Mouse (Mus musculus): ENCODE results near the gene Camkk2. TPM values are rescaled to one million over a fixed set of nuclear protein-coding genes. Genes with fewer than 3 reads are reported as not detected.

Gene Camkk2
- polyA plus RNA-seq, 1 experiment from 2014 or later: 38.9 TPM

- no peak for ATAC-seq (replicated peaks; ENCODE audit: low FRiP score, low read depth)
- TF ChIP-seq CTCF (IDR thresholded peaks at IDR 0.05; ENCODE audit: low read depth): no peak
- peaks cover 41% of the 10 kb centered on the region for H3K36me3 ChIP-seq (ENCODE audit: insufficient read depth, low read length)
- no peak overlapping the region for H3K9ac ChIP-seq (ENCODE audit: low read depth, low read length)
- H3K27me3 ChIP-seq (ENCODE audit: insufficient read depth, low read length): no peaks in the 10 kb centered on the region
- H3K27ac ChIP-seq: no peak overlapping the region
- DNase-seq (ENCODE audit: low spot score): no peak
- no peak overlapping the region for H3K4me2 ChIP-seq (ENCODE audit: low read length)
- no peaks in the 10 kb centered on the region for H3K9me3 ChIP-seq (replicated peaks; ENCODE audit: low read length)
- H3K4me1 ChIP-seq (replicated peaks; ENCODE audit: insufficient read depth, low read length): no peaks in the 10 kb centered on the region
- no peak overlapping the region for H3K4me3 ChIP-seq (replicated peaks; ENCODE audit: low read depth, low read length)
- WGBS: 69% methylated on average over 12 of the region's 12 CpGs
Observed at GRCm38 (mm10) chr5:122786035-122786819, 7.0 kb upstream of the Camkk2 start.

GRCm38 (mm10) chr5:122783726-122784406, 4.7 kb upstream of the Camkk2 start:
- Histone ChIP-seq H3K4me1 (replicated peaks; ENCODE audit: insufficient read depth, low read length) (no peaks in the 10 kb centered on the region), H3K4me3 (replicated peaks; ENCODE audit: low read depth, low read length) (no peak overlapping the region), H3K27ac (no peak overlapping the region), H3K36me3 (ENCODE audit: insufficient read depth, low read length) (peaks cover 23% of the 10 kb centered on the region), H3K9ac (ENCODE audit: low read depth, low read length) (no peak overlapping the region), H3K4me2 (ENCODE audit: low read length) (peak overlapping the region; percentile 6; the same call in 1 of the 2 replicates), H3K9me3 (replicated peaks; ENCODE audit: low read length) (no peaks in the 10 kb centered on the region), H3K27me3 (ENCODE audit: insufficient read depth, low read length) (no peaks in the 10 kb centered on the region)
- DNase-seq (ENCODE audit: low spot score) (peak; percentile 61), ATAC-seq (replicated peaks; ENCODE audit: low FRiP score, low read depth) (no peak)
- TF ChIP-seq CTCF (IDR thresholded peaks at IDR 0.05; ENCODE audit: low read depth): no peak
- WGBS: 32% methylated on average over 14 of the region's 14 CpGs

GRCm38 (mm10) chr5:122782066-122782465, 2.9 kb upstream of the Camkk2 start:
- no peak overlapping the region for H3K4me3 ChIP-seq (replicated peaks; ENCODE audit: low read depth, low read length)
- H3K4me2 ChIP-seq (ENCODE audit: low read length): no peak overlapping the region
- 75% methylated on average over 1 of the region's 1 CpGs for WGBS
- TF ChIP-seq CTCF (IDR thresholded peaks at IDR 0.05; ENCODE audit: low read depth): no peak
- 0 out of 2 replicates have a peak, but pooled peaks cover 4% of the 10 kb centered on the region for H3K4me1 ChIP-seq (replicated peaks; ENCODE audit: insufficient read depth, low read length)
- H3K9ac ChIP-seq (ENCODE audit: low read depth, low read length): no peak overlapping the region
- H3K27me3 ChIP-seq (ENCODE audit: insufficient read depth, low read length): no peaks in the 10 kb centered on the region
- no peak overlapping the region for H3K27ac ChIP-seq
- DNase-seq (ENCODE audit: low spot score) (no peak), ATAC-seq (replicated peaks; ENCODE audit: low FRiP score, low read depth) (no peak)
- peaks cover 7% of the 10 kb centered on the region for H3K36me3 ChIP-seq (ENCODE audit: insufficient read depth, low read length)
- no peaks in the 10 kb centered on the region for H3K9me3 ChIP-seq (replicated peaks; ENCODE audit: low read length)

- Histone ChIP-seq H3K27me3 (ENCODE audit: insufficient read depth, low read length) (no peaks in the 10 kb centered on the region), H3K4me2 (ENCODE audit: low read length) (no peak overlapping the region), H3K36me3 (ENCODE audit: insufficient read depth, low read length) (no peaks in the 10 kb centered on the region), H3K9me3 (replicated peaks; ENCODE audit: low read length) (no peaks in the 10 kb centered on the region), H3K9ac (ENCODE audit: low read depth, low read length) (no peak overlapping the region), H3K27ac (no peak overlapping the region), H3K4me3 (replicated peaks; ENCODE audit: low read depth, low read length) (no peak overlapping the region), H3K4me1 (replicated peaks; ENCODE audit: insufficient read depth, low read length) (0 out of 2 replicates have a peak, but pooled peaks cover 4% of the 10 kb centered on the region)
- ATAC-seq (replicated peaks; ENCODE audit: low FRiP score, low read depth) (no peak), DNase-seq (ENCODE audit: low spot score) (no peak)
- peak; percentile 32; the same call in 1 of the 2 replicates for TF ChIP-seq CTCF (IDR thresholded peaks at IDR 0.05; ENCODE audit: low read depth)
- 91% methylated on average over 19 of the region's 19 CpGs for WGBS
Observed at GRCm38 (mm10) chr5:122780791-122781432, 1.7 kb upstream of the Camkk2 start.

- Histone ChIP-seq H3K27me3 (ENCODE audit: insufficient read depth, low read length) (no peaks in the 10 kb centered on the region), H3K9me3 (replicated peaks; ENCODE audit: low read length) (no peaks in the 10 kb centered on the region), H3K4me2 (ENCODE audit: low read length) (peak overlapping the region; percentile 94), H3K27ac (peak overlapping the region; percentile 80), H3K36me3 (ENCODE audit: insufficient read depth, low read length) (no peaks in the 10 kb centered on the region), H3K4me1 (replicated peaks; ENCODE audit: insufficient read depth, low read length) (0 out of 2 replicates have a peak, but pooled peaks cover 4% of the 10 kb centered on the region), H3K9ac (ENCODE audit: low read depth, low read length) (peak overlapping the region; percentile 85), H3K4me3 (replicated peaks; ENCODE audit: low read depth, low read length) (peak overlapping the region; percentile 82)
- ATAC-seq (replicated peaks; ENCODE audit: low FRiP score, low read depth) (peak; percentile 45), DNase-seq (ENCODE audit: low spot score) (no peak)
- TF ChIP-seq CTCF (IDR thresholded peaks at IDR 0.05; ENCODE audit: low read depth): no peak
- 2% methylated on average over 39 of the region's 55 CpGs for WGBS
Observed at GRCm38 (mm10) chr5:122778231-122779226, 680 bp downstream of the Camkk2 start.

Measured in kidney, postnatal 0 days (tissue).